Mouse (Mus musculus) MEL (cell line): ENCODE data around the gene Adgrg5. TPM values are rescaled to one million over a fixed set of nuclear protein-coding genes. Genes with fewer than 3 reads are reported as not detected.

ENCODE experiments used
- DNase-seq: peaks from one replicate; pipeline ENCODE4 v3.0.0; 2011; ENCODE audit warnings: low read depth, low spot score
- H3K27ac ChIP-seq: 2 replicates; pipeline ENCODE4 v1.5.1; 2012; ENCODE audit warnings: low read depth, mild to moderate bottlenecking, control low read depth, low read length, moderate library complexity; ENCODE audit not compliant: control insufficient read depth
- H3K27me3 ChIP-seq, 2 experiments: fragments of 150-350 bp in 1 of 2; sonication (generic) in 1 of 2; 2 replicates each; pipeline ENCODE4 v1.6.1; 2012; ENCODE audit warnings: low read length in 2 of 2, mild to moderate bottlenecking in 2 of 2, improper control_type of control experiment in 1 of 2, moderate library complexity in 1 of 2; ENCODE audit not compliant: insufficient read depth in 2 of 2, control insufficient read depth in 1 of 2
- H3K36me3 ChIP-seq, 2 experiments: 2 replicates each; pipeline ENCODE4 v1.6.1; 2012 to 2014; ENCODE audit warnings: low read length in 2 of 2, improper control_type of control experiment in 1 of 2, inconsistent platforms in 1 of 2, mild to moderate bottlenecking in 1 of 2; ENCODE audit not compliant: insufficient read depth in 2 of 2, control insufficient read depth in 1 of 2
- H3K4me1 ChIP-seq, 2 experiments: fragments of 150-350 bp in 1 of 2; sonication (generic) in 1 of 2; 2 replicates each; pipeline ENCODE4 v1.6.1; 2012; ENCODE audit warnings: low read length in 2 of 2, improper control_type of control experiment in 1 of 2, mild to moderate bottlenecking in 1 of 2; ENCODE audit not compliant: insufficient read depth in 2 of 2, control insufficient read depth in 1 of 2
- H3K4me3 ChIP-seq, 2 experiments: fragments of 150-350 bp in 1 of 2; sonication (generic) in 1 of 2; 2 replicates each; pipeline ENCODE4 v1.5.1; 2012; ENCODE audit warnings: low read depth in 2 of 2, low read length in 2 of 2, mild to moderate bottlenecking in 2 of 2, moderate library complexity in 2 of 2, control low read depth in 1 of 2, improper control_type of control experiment in 1 of 2; ENCODE audit not compliant: control insufficient read depth in 1 of 2, insufficient read depth in 1 of 2
- H3K79me2 ChIP-seq: 2 replicates; pipeline ENCODE4 v1.6.1; 2012; ENCODE audit warnings: mild to moderate bottlenecking, low read length, moderate library complexity; ENCODE audit not compliant: control insufficient read depth, poor library complexity, insufficient read depth
- H3K9ac ChIP-seq: 2 replicates; pipeline ENCODE4 v1.6.1; 2012; ENCODE audit warnings: low read depth, mild to moderate bottlenecking, control low read depth, low read length, moderate library complexity; ENCODE audit not compliant: control insufficient read depth, poor library complexity, severe bottlenecking
- H3K9me3 ChIP-seq: fragments of 150-350 bp; sonication (generic); replicated peaks from 2 replicates; pipeline ENCODE4 v1.6.1; 2012; ENCODE audit warnings: mild to moderate bottlenecking, low read length, improper control_type of control experiment, moderate library complexity; ENCODE audit not compliant: insufficient read depth
- CHD2 ChIP-seq: IDR thresholded peaks from 2 replicates; pipeline ENCODE4 v1.6.1; 2011; ENCODE audit warnings: low read length, improper control_type of control experiment
- CTCF ChIP-seq, 3 experiments: IDR thresholded peaks in 2 of 3; conservative IDR thresholded peaks in 1 of 3; 2 replicates each; pipeline ENCODE4 v1.5.1; 2011 to 2012; ENCODE audit warnings: low read length in 3 of 3, low read depth in 2 of 3, mild to moderate bottlenecking in 2 of 3, improper control_type of control experiment in 1 of 3, inconsistent platforms in 1 of 3, mixed read lengths in 1 of 3, moderate library complexity in 1 of 3; ENCODE audit not compliant: control insufficient read depth in 1 of 3, insufficient read depth in 1 of 3, poor library complexity in 1 of 3, severe bottlenecking in 1 of 3
- EP300 ChIP-seq, 2 experiments: IDR thresholded peaks; 2 replicates each; pipeline ENCODE4 v1.6.1; 2011; ENCODE audit warnings: improper control_type of control experiment in 2 of 2, low read length in 2 of 2, low read depth in 1 of 2, mild to moderate bottlenecking in 1 of 2
- ETS1 ChIP-seq: IDR thresholded peaks from 2 replicates; pipeline ENCODE4 v1.6.1; 2012; ENCODE audit warnings: low read depth, mild to moderate bottlenecking, inconsistent platforms, low read length, improper control_type of control experiment, moderate library complexity
- GATA1 ChIP-seq: IDR thresholded peaks from 2 replicates; pipeline ENCODE4 v1.6.1; 2011; ENCODE audit warnings: low read depth, low read length, improper control_type of control experiment
- HCFC1 ChIP-seq: IDR thresholded peaks from 2 replicates; pipeline ENCODE4 v1.6.1; 2012; ENCODE audit warnings: low read depth, mild to moderate bottlenecking, inconsistent platforms, low read length, improper control_type of control experiment, moderate library complexity
- MAZ ChIP-seq: IDR thresholded peaks from 2 replicates; pipeline ENCODE4 v1.6.1; 2012; ENCODE audit warnings: low read depth, mild to moderate bottlenecking, inconsistent platforms, low read length, improper control_type of control experiment
- MEF2A ChIP-seq: IDR thresholded peaks from 2 replicates; pipeline ENCODE4 v1.6.1; 2014; ENCODE audit warnings: low read depth, mild to moderate bottlenecking, inconsistent platforms, low read length, improper control_type of control experiment; ENCODE audit not compliant: poor library complexity, insufficient replicate concordance, severe bottlenecking; ENCODE audit errors: extremely low read depth
- MXI1 ChIP-seq: IDR thresholded peaks from 2 replicates; pipeline ENCODE4 v1.6.1; 2011; ENCODE audit warnings: mild to moderate bottlenecking, low read depth, low read length, improper control_type of control experiment
- MYB ChIP-seq: IDR thresholded peaks from 2 replicates; pipeline ENCODE4 v1.6.1; 2011; ENCODE audit warnings: mild to moderate bottlenecking, low read depth, low read length, improper control_type of control experiment
- MYC ChIP-seq: IDR thresholded peaks from 2 replicates; pipeline ENCODE4 v1.6.1; 2011; ENCODE audit warnings: low read depth, mild to moderate bottlenecking, low read length, improper control_type of control experiment, moderate library complexity
- NELFE ChIP-seq: IDR thresholded peaks from 2 replicates; pipeline ENCODE4 v1.6.1; 2011; ENCODE audit warnings: low read depth, low read length, improper control_type of control experiment
- NRF1 ChIP-seq: IDR thresholded peaks from 2 replicates; pipeline ENCODE4 v1.6.1; 2014; ENCODE audit warnings: low read depth, mild to moderate bottlenecking, inconsistent platforms, low read length, improper control_type of control experiment, moderate library complexity; ENCODE audit not compliant: poor library complexity, insufficient read depth, severe bottlenecking
- POLR2A ChIP-seq, 2 experiments: IDR thresholded peaks; 2 replicates each; pipeline ENCODE4 v1.6.1; 2011 to 2012; ENCODE audit warnings: low read length in 2 of 2, mild to moderate bottlenecking in 2 of 2, control low read depth in 1 of 2, improper control_type of control experiment in 1 of 2, low read depth in 1 of 2, moderate library complexity in 1 of 2; ENCODE audit not compliant: control insufficient read depth in 1 of 2, insufficient read depth in 1 of 2, poor library complexity in 1 of 2
- POLR2AphosphoS5 ChIP-seq: IDR thresholded peaks from 2 replicates; pipeline ENCODE4 v1.6.1; 2012; ENCODE audit warnings: low read depth, borderline replicate concordance, mild to moderate bottlenecking, inconsistent platforms, low read length, moderate library complexity, mixed read lengths
- TAL1 ChIP-seq: IDR thresholded peaks from 2 replicates; pipeline ENCODE4 v1.6.1; 2012; ENCODE audit warnings: mild to moderate bottlenecking, inconsistent platforms, low read length, moderate library complexity, mixed read lengths
- TBP ChIP-seq: IDR thresholded peaks from 2 replicates; pipeline ENCODE4 v1.8.0; 2011; ENCODE audit warnings: low read depth, low read length, improper control_type of control experiment
- UBTF ChIP-seq: IDR thresholded peaks from 2 replicates; pipeline ENCODE4 v1.6.1; 2012; ENCODE audit warnings: low read depth, mild to moderate bottlenecking, inconsistent platforms, low read length, improper control_type of control experiment, moderate library complexity, borderline replicate concordance; ENCODE audit not compliant: insufficient read depth
- ZC3H11A ChIP-seq: IDR thresholded peaks from 2 replicates; pipeline ENCODE4 v1.6.1; 2012; ENCODE audit warnings: low read depth, mild to moderate bottlenecking, inconsistent platforms, low read length, improper control_type of control experiment
- polyA plus RNA-seq, 2 experiments: library from polyadenylated mRNA; stranded (reverse) in 1 of 2; unstranded in 1 of 2; fragments of >175 nt in 1 of 2; fragments of >200 nt in 1 of 2; gene quantifications; 2 replicates each; pipeline versions ENCODE4 v1.2.1 to v1.2.4; 2012; ENCODE audit warnings: low replicate concordance in 2 of 2, low read depth in 1 of 2; ENCODE audit not compliant: insufficient read length in 2 of 2, insufficient read depth in 1 of 2, missing spikeins in 1 of 2
- total RNA-seq: library from RNA; depleted of rRNA; stranded (reverse); fragments of 300-350 nt; gene quantifications from 2 replicates; pipeline ENCODE4 v1.2.3, GENCODE M21; 2012; rRNA removed

The Adgrg5 gene
- total and polyA plus RNA-seq, 3 experiments: 0.04 to 1.3 TPM; not detected in 1

GRCm38 (mm10) chr8:94992534-94992933, 69.0 kb downstream of the Adgrg5 start:
- H3K9me3 ChIP-seq: no peaks in the 10 kb centered on the region
- H3K4me1 ChIP-seq: peaks cover 0 to 3% of the 10 kb centered on the region in 2 experiments; a peak in 1 of 4 replicates
- no peak overlapping the region for H3K9ac ChIP-seq
- TF ChIP-seq ZC3H11A: no peak
- no peak for TF ChIP-seq POLR2AphosphoS5
- no peak for TF ChIP-seq NELFE
- TF ChIP-seq MXI1: no peak
- TF ChIP-seq ETS1: no peak
- TF ChIP-seq MYB: no peak
- TF ChIP-seq TAL1: no peak
- TF ChIP-seq CTCF (IDR thresholded peaks at IDR 0.05 in 2 of 3, conservative IDR thresholded peaks at IDR 0.05 in 1 of 3; ENCODE audit: control insufficient read depth in 1 of 3, insufficient read depth in 1 of 3, low read depth in 2 of 3, low read length in 3 of 3, poor library complexity in 1 of 3, severe bottlenecking in 1 of 3): no peak
- TF ChIP-seq HCFC1: no peak
- TF ChIP-seq MYC: no peak
- no peak for TF ChIP-seq NRF1
- TF ChIP-seq TBP: no peak
- TF ChIP-seq CHD2: no peak
- TF ChIP-seq MEF2A: no peak
- TF ChIP-seq POLR2A (IDR thresholded peaks at IDR 0.05; ENCODE audit: control insufficient read depth in 1 of 2, insufficient read depth in 1 of 2, low read depth in 1 of 2, low read length in 2 of 2, poor library complexity in 1 of 2): no peak
- no peak for TF ChIP-seq UBTF
- no peak for TF ChIP-seq EP300 (IDR thresholded peaks at IDR 0.05; ENCODE audit: low read depth in 1 of 2, low read length in 2 of 2)
- TF ChIP-seq MAZ: no peak
- no peak for TF ChIP-seq GATA1
- no peaks in the 10 kb centered on the region; a peak in 1 of 4 replicates for H3K36me3 ChIP-seq
- H3K27me3 ChIP-seq: no peaks in the 10 kb centered on the region
- DNase-seq: no peak
- no peaks in the 10 kb centered on the region for H3K79me2 ChIP-seq
- no peak overlapping the region for H3K27ac ChIP-seq
- no peak overlapping the region for H3K4me3 ChIP-seq

Other genes with a start within 250 kb of the Adgrg5 start
- gene Pllp, start 227.4 kb upstream of the Adgrg5 start, total RNA-seq: not detected in 2 replicates
- gene Pllp, start 227.4 kb upstream of the Adgrg5 start, polyA plus RNA-seq: under 1 TPM in 1 of 2 experiments, not detected in 1; 0.06 TPM
- not detected in 2 replicates for gene Ccl22, start 178.1 kb upstream of the Adgrg5 start, total RNA-seq
- gene Ccl22, start 178.1 kb upstream of the Adgrg5 start, polyA plus RNA-seq: under 1 TPM in 1 of 2 experiments, not detected in 1; 0.06 TPM
- not detected in 2 replicates for gene Cx3cl1, start 151.7 kb upstream of the Adgrg5 start, total RNA-seq
- not detected for gene Cx3cl1, start 151.7 kb upstream of the Adgrg5 start, polyA plus RNA-seq
- gene Ccl17, start 113.2 kb upstream of the Adgrg5 start, total RNA-seq: 1.2 TPM in 1 of 2 replicates, not detected in the other
- under 1 TPM in 1 of 2 experiments, not detected in 1; 0.43 TPM for gene Ccl17, start 113.2 kb upstream of the Adgrg5 start, polyA plus RNA-seq
- 84.6 and 91.9 TPM in 2 replicates for gene Coq9, start 85.4 kb upstream of the Adgrg5 start, total RNA-seq
- 100 to 1,000 TPM in 1 of 2 experiments, not detected in 1; 169 TPM for gene Coq9, start 85.4 kb upstream of the Adgrg5 start, polyA plus RNA-seq
- 102 and 122 TPM in 2 replicates for gene Ciapin1, start 85.3 kb upstream of the Adgrg5 start, total RNA-seq
- gene Ciapin1, start 85.3 kb upstream of the Adgrg5 start, polyA plus RNA-seq: 100 to 1,000 TPM in 1 of 2 experiments, not detected in 1; 263 TPM
- 92.0 and 92.5 TPM in 2 replicates for gene Polr2c, start 66.2 kb upstream of the Adgrg5 start, total RNA-seq
- gene Polr2c, start 66.2 kb upstream of the Adgrg5 start, polyA plus RNA-seq: 100 to 1,000 TPM; 151 to 181 TPM
- gene Dok4, start 47.4 kb upstream of the Adgrg5 start, total RNA-seq: 1.5 TPM in 2 replicates
- 1 to 10 TPM in 1 of 2 experiments, not detected in 1; 3.2 TPM for gene Dok4, start 47.4 kb upstream of the Adgrg5 start, polyA plus RNA-seq
- gene Ccdc102a, start 5.6 kb upstream of the Adgrg5 start, total RNA-seq: 1.6 and 1.7 TPM in 2 replicates
- gene Ccdc102a, start 5.6 kb upstream of the Adgrg5 start, polyA plus RNA-seq: 1 to 10 TPM in 1 of 2 experiments, not detected in 1; 6.8 TPM
- 4.2 and 7.2 TPM in 2 replicates for gene Adgrg1, start 51.1 kb downstream of the Adgrg5 start, total RNA-seq
- gene Adgrg1, start 51.1 kb downstream of the Adgrg5 start, polyA plus RNA-seq: 10 to 100 TPM in 1 of 2 experiments, not detected in 1; 33.2 TPM
- not detected in 2 replicates for gene Adgrg3, start 94.0 kb downstream of the Adgrg5 start, total RNA-seq
- gene Adgrg3, start 94.0 kb downstream of the Adgrg5 start, polyA plus RNA-seq: under 1 TPM in 1 of 2 experiments, not detected in 1; 0.08 TPM
- gene Drc7, start 131.4 kb downstream of the Adgrg5 start, total RNA-seq: 0.04 TPM in 1 of 2 replicates, not detected in the other
- gene Drc7, start 131.4 kb downstream of the Adgrg5 start, polyA plus RNA-seq: under 1 TPM in 1 of 2 experiments, not detected in 1; 0.07 TPM
- 13.6 and 14.2 TPM in 2 replicates for gene Katnb1, start 157.5 kb downstream of the Adgrg5 start, total RNA-seq
- gene Katnb1, start 157.5 kb downstream of the Adgrg5 start, polyA plus RNA-seq: 10 to 100 TPM in 1 of 2 experiments, not detected in 1; 23.8 TPM